Mouse (Mus musculus) brain, embryonic 14.5 days (tissue): ENCODE results near the gene Igfals. TPM values are rescaled to one million over a fixed set of nuclear protein-coding genes. Genes with fewer than 3 reads are reported as not detected.

ENCODE experiments used
- DNase-seq: peaks from one replicate; pipeline ENCODE4 v3.0.0-alpha.2; 2011; ENCODE audit warnings: low read depth
- CTCF ChIP-seq: fragments of 200-500 bp; IDR thresholded peaks from 2 replicates; pipeline ENCODE4 v1.5.1; 2012; ENCODE audit warnings: inconsistent platforms, mild to moderate bottlenecking, moderate library complexity, borderline replicate concordance; ENCODE audit not compliant: insufficient read depth, insufficient read length; ENCODE audit errors: extremely low read depth
- POLR2A ChIP-seq: fragments of 200-500 bp; IDR thresholded peaks from 2 replicates; pipeline ENCODE4 v1.6.1; 2012; ENCODE audit warnings: mild to moderate bottlenecking, inconsistent platforms, borderline replicate concordance; ENCODE audit not compliant: poor library complexity, insufficient read depth, insufficient read length, severe bottlenecking; ENCODE audit errors: extremely low read depth
- polyA plus RNA-seq: library from polyadenylated mRNA; depleted of rRNA; stranded (reverse); fragments of >200 nt; gene quantifications from 2 replicates; pipeline ENCODE4 v1.2.3, GENCODE M21; 2012

The Igfals gene
- polyA plus RNA-seq, 1 experiment, result not detected

- no peak for DNase-seq
- TF ChIP-seq CTCF, result no peak
- no peak for TF ChIP-seq POLR2A
These were observed 21.1 kb downstream of the Igfals start for GRCm38 (mm10) chr17:24886932-24887271.

- TF ChIP-seq CTCF (no peak), POLR2A (no peak)
- DNase-seq, result no peak
These were observed 21.7 kb downstream of the Igfals start for GRCm38 (mm10) chr17:24887291-24888080.

GRCm38 (mm10) chr17:24888862-24889261 lies 23.1 kb downstream of the Igfals start:
- TF ChIP-seq CTCF, result no peak
- no peak for TF ChIP-seq POLR2A
- DNase-seq, result no peak

GRCm38 (mm10) chr17:24890151-24891092 lies 24.6 kb downstream of the Igfals start:
- TF ChIP-seq CTCF (no peak), POLR2A (no peak)
- no peak for DNase-seq

DNA sequence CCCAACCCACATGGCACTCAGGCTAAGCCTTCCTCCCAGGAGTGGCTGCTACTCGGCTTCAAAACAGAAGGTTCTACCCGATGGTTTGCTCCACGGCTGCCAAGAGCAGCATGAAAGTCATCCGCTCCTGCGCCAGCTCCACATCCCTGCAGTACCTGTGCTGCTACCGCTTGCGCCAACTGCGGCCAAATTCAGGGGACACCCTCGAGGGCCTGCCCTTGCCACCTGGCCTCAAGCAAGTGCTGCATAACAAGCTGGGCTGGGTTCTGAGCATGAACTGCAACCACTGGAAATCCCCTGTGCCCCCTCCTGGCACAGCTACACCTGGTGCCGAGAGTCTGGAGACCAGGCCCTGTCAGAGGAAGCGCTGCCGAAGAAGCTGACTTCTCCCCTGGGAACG lies 25.5 kb downstream of the Igfals start:
- no peak for DNase-seq
- TF ChIP-seq CTCF (no peak), POLR2A (no peak)

DNA sequence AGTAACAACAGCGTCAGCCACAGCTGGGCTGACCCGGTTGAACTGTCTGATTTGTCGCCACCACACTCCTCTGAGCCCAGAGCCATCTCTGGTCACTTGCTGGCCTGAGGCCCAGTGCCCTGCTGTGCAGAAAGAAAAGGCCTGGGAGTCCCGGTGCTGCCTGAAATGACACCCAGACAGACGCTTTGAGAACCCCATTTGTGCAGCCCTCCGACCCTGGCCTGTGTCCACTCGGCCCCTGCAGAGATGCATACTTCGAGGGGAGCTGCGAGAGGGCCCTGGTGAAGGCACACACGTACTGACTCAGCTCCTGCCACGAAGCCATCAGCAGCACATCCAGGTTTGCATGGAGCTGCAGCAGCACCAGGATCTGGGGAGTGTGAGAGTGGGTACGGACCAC lies 27.0 kb downstream of the Igfals start:
- no peak for TF ChIP-seq CTCF
- TF ChIP-seq POLR2A, result no peak
- no peak for DNase-seq

DNA sequence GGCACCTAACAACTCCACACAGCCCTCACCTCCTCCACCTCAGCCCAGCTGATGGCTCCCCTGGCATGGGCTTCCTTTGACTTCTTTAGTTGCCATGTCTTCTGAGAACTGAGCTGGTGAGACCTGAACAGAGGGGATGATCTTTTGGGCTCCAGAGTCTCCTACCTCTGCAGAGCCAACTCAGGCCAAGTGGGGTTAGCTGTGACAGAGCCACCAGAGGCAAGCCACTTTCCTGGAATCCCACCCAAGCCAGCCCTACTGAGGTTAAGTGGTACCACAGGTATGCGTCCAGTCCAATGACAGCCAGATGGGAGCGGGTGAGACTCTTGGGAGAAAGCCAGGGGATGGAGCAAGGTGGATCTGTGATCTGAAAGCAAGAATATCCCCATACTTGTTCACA lies 27.5 kb downstream of the Igfals start:
- no peak for TF ChIP-seq POLR2A
- DNase-seq, result no peak

- TF ChIP-seq CTCF (no peak), POLR2A (no peak)
- no peak for DNase-seq
These were observed 28.5 kb downstream of the Igfals start for GRCm38 (mm10) chr17:24894061-24894994.

DNA sequence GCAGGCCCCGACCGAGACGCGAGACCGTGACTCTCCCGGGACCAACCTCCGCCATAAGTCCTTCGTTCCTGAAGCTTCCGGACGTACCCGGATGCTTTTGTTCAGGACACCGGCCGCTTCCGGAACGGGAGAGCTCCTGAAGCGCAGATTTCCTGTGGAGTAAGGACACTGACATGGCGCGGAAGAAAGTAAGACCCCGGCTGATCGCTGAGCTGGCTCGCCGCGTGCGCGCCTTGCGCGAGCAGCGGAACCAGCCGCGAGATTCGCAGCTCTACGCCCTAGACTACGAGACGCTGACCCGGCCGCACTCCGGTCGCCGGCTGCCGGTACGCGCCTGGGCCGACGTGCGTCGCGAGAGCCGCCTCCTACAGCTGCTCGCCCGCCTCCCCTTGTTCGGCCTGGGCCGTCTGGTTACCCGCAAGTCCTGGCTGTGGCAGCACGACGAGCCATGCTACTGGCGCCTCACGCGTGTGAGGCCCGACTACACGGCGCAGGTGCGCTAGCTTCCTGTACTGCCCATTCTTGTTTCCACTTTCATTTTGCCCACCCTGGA lies 29.3 kb downstream of the Igfals start, which contains the start of the genes Eme2 and Mrps34:
TSS of gene Eme2 (minus strand) at position 93 of the 553 bp plus-strand sequence.
TSS of gene Mrps34 (plus strand) at position 122 of the 553 bp plus-strand sequence.
- TF ChIP-seq POLR2A (peak; percentile 26; the same call in 1 of the 2 replicates), CTCF (no peak)
- peak; percentile 96 for DNase-seq

DNA sequence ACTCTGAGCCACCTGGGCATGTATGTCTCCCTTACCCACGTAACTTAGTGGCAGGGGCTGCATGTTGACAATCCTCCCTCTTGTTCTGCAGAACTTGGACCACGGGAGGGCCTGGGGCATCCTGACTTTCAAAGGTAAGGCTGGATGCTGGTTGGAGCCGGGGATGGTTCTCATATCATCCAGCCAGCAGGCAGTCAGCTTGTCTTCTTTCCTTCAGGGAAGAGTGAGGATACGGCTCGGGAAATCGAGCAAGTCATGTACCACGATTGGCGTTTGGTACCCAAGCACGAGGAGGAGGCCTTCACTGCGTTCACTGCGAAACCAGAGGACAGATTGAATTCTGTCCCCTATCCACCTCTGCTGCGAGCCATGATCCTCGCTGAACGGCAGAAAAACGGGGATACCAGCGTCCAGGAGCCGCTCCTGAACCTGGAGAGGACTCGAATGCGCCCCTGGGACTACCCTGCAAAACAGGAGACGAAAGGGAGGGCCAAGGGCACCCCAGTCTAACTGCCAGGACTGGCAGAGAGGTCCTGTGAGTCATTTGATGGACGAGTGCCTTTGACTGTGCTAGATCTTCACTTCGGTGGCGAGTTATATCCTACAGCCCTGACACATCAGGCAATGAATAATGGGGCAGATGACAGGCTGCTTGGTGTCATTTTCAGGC lies 29.9 kb downstream of the Igfals start:
- DNase-seq, result no peak
- TF ChIP-seq POLR2A, result no peak
- no peak for TF ChIP-seq CTCF
